Mouse (Mus musculus) right cerebral cortex, postnatal 14 days (tissue): Measurements from ENCODE around the gene Dennd6a.
A peak's percentile ranks its signal among the peaks of the same experiment; 100 is the strongest.
"Not testable (repeated sequence)": the region's sequence is repeated elsewhere in the genome, so short reads cannot be mapped to it uniquely, and the experiment has no call there.

ENCODE experiments used
- DNase-seq: peaks from one replicate; pipeline ENCODE4 v3.0.0; 2022

The Dennd6a gene

DNA sequence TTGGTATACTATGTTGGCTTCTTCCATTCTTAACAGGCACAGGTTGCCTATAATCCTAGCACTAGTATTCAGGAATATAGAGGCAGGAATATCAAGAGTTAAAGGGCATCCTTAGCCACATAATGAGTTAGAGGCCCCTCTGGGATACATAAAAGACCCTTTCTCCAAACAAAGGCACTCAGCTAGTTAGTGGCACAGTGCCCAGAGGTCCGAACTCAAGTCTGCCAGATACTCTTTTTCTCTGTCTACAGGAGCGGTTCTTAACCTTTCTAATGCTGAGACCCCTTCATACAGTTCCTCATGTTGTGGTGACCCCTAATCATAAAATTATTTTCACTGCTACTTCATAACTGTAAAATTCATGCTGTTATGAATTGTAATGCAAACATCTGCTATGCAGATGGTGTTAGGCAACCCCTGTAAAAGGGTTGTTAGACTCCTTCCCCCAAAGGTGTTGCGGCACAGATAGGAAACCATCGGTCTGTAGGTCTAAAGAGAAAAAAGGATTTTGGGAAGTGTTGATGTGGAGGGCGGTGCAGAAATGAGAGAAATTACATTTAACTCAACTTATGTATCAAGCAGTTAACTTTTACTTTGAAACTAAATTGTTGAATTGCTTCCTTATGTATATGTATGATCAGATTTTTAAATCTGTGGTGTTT, 72.5 kb downstream of the Dennd6a start:
- peak; percentile 10 for DNase-seq

DNA sequence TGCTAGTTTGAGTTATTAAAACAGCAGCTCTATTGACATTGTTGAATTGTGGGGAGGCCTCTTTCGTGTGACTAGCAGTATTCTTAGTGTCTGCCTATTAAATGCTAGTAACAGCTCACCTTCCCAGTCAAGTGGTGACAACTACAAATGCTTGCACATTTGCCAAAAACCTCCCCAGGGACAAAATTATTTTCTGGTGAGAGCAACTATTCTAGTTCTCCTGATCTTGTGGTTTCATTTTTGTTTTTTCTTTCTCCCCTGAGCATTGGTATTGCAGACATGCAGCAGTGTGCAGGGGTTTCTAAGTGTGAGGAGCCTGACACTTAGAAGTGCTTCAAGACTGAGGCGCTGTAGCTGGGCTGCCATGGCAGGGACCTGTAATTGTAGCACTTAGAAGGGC, 74.2 kb downstream of the Dennd6a start:
- no peak for DNase-seq

DNA sequence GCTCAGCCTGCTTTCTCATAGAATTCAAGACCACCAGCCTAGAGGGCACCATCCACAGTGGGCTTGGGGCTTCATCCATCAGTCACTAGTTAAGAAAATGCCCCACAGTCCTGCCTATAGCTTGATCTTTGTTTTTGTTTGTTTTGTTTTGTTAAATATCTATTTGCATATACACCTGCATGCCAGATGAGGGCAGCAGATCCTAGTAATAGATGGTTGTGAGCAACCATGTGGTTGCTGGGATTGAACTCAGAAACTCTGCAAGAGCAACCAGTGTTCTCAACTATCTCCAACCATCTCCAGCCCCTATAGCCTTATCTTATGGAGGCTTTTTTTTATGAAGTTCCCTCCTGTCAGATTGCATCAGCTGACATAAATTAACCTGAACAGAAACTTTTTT, 78.2 kb downstream of the Dennd6a start:
- DNase-seq: no peak

- no peak for DNase-seq
Measured at GRCm38 (mm10) chr14:26658178-26658577, 84.5 kb downstream of the Dennd6a start.

DNA sequence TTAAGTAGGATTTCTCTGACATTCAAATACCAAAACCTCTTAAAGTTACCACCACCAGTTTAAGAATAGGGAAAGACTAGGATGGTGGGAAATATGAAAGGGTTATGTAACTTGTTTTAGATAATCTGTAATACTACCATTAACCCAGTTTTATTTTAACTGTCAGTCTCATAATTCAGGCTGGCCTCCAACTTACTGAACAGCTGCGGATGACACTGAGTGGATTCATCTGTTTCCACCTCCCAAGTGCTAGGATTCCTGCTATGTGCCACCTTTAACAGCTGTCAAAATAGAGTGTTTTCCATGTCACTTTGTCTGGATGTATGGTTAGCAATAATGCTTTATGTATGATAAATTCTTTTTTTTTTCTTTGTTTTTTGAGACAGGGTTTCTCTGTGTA, 86.6 kb downstream of the Dennd6a start:
- DNase-seq: no peak

DNA sequence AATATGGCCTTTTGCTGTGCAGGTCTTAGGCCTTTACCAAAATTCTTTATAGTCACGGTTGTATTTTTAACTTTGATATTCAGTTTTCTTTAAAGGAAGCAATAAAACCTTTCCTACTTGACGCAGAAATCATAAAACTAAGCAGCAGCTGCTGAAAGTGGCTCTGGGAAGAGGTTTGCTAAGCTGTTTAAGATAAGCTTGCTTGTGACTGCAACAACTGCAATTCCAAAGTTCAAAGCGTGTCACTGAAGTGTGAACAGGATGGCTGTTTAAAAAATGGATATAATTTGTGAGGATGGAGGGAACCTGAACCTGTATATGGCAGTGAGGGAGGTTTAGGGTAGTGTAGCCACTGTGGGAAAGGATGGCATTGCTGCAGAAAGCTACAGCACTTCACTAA, 88.4 kb downstream of the Dennd6a start:
- no peak for DNase-seq

DNA sequence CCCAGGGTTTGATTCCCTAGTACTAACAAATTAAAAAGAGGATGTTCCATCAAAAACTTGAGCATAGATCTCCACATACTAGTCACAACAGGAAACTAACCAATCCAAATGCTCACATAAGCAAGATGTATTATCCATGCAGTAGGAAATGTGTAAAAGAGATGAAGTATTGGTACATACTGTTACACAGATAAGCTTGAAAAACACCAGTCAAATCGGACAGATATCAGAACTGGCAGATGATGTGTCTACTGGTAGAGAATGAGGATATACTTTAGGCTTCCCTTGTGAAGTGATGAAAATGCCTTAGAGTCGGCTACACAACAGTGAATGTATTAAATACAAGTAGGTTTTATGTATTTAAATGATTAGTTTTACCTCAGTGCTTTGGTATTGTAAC, 88.8 kb downstream of the Dennd6a start:
- DNase-seq: no peak

GRCm38 (mm10) chr14:26663851-26664250, 90.2 kb downstream of the Dennd6a start:
- DNase-seq: no peak

DNA sequence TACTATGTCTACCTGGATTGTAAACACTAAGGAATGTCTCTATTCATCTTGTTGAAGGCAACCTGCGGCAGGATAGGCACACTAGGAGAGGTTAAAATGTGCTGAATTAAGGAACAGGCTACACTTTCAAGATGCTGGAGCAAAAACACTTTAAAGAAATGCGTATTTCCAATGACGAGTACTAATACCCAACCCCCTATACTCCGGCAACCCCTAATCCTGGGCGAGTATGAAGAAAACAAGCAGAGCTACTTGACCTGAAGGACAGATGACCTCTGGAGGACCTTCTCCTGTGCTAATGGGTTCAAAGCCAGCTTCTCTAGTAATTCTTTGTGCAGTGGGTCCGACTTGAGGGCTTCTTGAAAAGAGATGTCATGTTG, 94.3 kb downstream of the Dennd6a start:
- DNase-seq: no peak

- peak; percentile 40 for DNase-seq
Measured at GRCm38 (mm10) chr14:26668371-26669291, 95.0 kb downstream of the Dennd6a start.

- DNase-seq: peak; percentile 80
Measured at GRCm38 (mm10) chr14:26669292-26670073, 95.8 kb downstream of the Dennd6a start, which contains the start of gene Pde12. Pde12 (minus strand) TSS chr14:26669883.

GRCm38 (mm10) chr14:26670964-26671363, 97.3 kb downstream of the Dennd6a start:
- no peak for DNase-seq

- DNase-seq: not testable (repeated sequence)
Measured at GRCm38 (mm10) chr14:26671870-26672615, 98.4 kb downstream of the Dennd6a start.

GRCm38 (mm10) chr14:26674476-26675169, 101.0 kb downstream of the Dennd6a start:
- not testable (repeated sequence) for DNase-seq

DNA sequence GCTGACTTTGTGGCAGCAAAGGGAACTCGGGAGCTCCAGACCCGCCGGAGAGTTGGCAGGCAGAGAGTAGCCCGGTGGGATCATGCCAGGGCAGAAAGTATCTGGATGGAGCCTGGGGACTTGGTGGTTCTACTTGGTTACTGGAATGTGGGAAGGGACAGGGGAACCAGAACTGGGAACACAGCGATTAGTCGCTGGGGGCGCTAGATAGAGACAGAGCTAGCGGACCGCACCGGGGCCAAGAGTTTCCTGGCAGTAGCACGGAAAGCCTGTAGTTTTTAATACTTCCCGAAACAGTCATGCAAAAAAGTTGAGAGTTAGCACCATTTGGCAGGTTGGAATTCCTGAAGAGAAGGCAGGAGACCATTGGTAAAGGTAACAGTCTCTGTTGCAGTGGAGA, 101.7 kb downstream of the Dennd6a start:
- peak; percentile 13 for DNase-seq

GRCm38 (mm10) chr14:26675791-26676190, 102.1 kb downstream of the Dennd6a start:
- no peak for DNase-seq
